ENCODE assay signal across 14 mouse cellular contexts in the genomic region with DNA sequence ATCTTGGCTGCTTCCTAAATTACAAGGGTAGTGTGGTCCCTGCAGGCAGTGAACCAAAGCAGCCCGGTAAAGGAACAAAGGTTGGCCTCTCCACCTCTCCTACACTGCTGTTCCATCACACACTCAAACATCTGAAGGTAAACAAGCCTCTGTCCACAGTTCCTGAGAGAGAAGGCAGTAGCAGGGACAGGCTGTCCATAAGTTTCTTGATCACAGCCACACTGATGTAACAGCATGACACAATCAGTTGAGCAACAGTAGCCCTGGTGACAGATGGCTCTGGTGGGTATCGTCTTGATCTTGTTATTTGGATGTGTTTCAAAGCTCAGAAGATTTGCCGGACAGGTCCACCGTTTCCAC. TPM values are rescaled to one million over a fixed set of nuclear protein-coding genes. Genes with fewer than 3 reads are reported as not detected.
DNase-seq lines count a peak whose midpoint lies in the region; ATAC-seq and TF ChIP-seq lines count a peak whose summit lies in the region.
"Had no signal": no experiment of that assay in that cellular context is flagged by ENCODE, and none has a peak within 500 bp of the region (broad histone marks: within the 10 kb centered on the region; RNA-seq: fewer than 3 reads in every experiment).

No protein-coding gene starts in this region.

- intact Hi-C loops in left cerebral cortex, postnatal 4 days (cut with DNase I) = no loop called here
- intact Hi-C loops in left cerebral cortex, adult 2 months (cut with DNase I) = no loop called here

- no peak for TF ChIP-seq CTCF in left cerebral cortex, adult 2 months (IDR thresholded peaks at IDR 0.05)

- H3K27ac ChIP-seq in left cerebral cortex, adult 2 months = no peak overlapping the region
- H3K27ac ChIP-seq: limb, embryonic 12.5 days had no signal

- H3K4me3 ChIP-seq in left cerebral cortex, adult 2 months = no peak overlapping the region
- H3K4me3 ChIP-seq: erythroblast, embryonic 14.5 days; limb, embryonic 12.5 days had no signal

- ATAC-seq in megakaryocyte progenitor cell, adult 5-6 weeks (replicated peaks; ENCODE audit: poor library complexity) = peak; percentile 75

- DNase-seq in adrenal gland, adult (ENCODE audit: inconsistent age in 2 of 2, low spot score in 1 of 2) = peak; percentile 36 to 53
- DNase-seq in adrenal gland, postnatal 4 days (ENCODE audit: low spot score in 2 of 2) = no peak
- DNase-seq in left cerebral cortex, postnatal 4 days = peak; percentile 21
- DNase-seq in left cerebral cortex, adult 2 months (ENCODE audit: extremely low spot score in 1 of 2, low spot score in 2 of 2) = no peak
- peak; percentile 53 to 82 for DNase-seq in kidney, postnatal 25 days
- no peak for DNase-seq in frontal cortex, adult 2 months (ENCODE audit: extremely low spot score in 1 of 2, low spot score in 1 of 2)
- no peak for DNase-seq in layer of hippocampus, adult 9-10 months (ENCODE audit: low spot score)
- DNase-seq: retina, postnatal 1 day; thymus, adult 2 months had no signal

RNA-seq across cellular contexts. Expression of gene Wdr66, which starts 28.9 kb away (rescaled TPM):
- total RNA-seq in adrenal gland, postnatal 4 days (2021) = 1 to 10 TPM in 1 of 2 experiments, under 1 TPM in 1; 0.68 to 1.0 TPM
- total RNA-seq in left cerebral cortex, postnatal 4 days (2021) = 1 to 10 TPM; 5.6 to 6.1 TPM
- total RNA-seq in left cerebral cortex, adult 2 months (2021) = 1 to 10 TPM; 6.0 to 6.2 TPM
- 0.07 TPM in 1 of 2 replicates, not detected in the other for total RNA-seq in megakaryocyte progenitor cell, adult 5-6 weeks (2015)
- total RNA-seq in megakaryocyte progenitor cell, adult 5-6 weeks (2017) = not detected in 2 replicates
- polyA plus RNA-seq in frontal cortex, adult 2 months (2012; rRNA removed) = 5.4 and 6.1 TPM in 2 replicates

RNA-seq across cellular contexts. Expression of gene Hpd, which starts 40.5 kb away (rescaled TPM):
- total RNA-seq in adrenal gland, postnatal 4 days (2021) = 10 to 100 TPM in 1 of 2 experiments, 1 to 10 TPM in 1; 2.2 to 48.2 TPM
- total RNA-seq in left cerebral cortex, postnatal 4 days (2021) = not detected
- total RNA-seq in left cerebral cortex, adult 2 months (2021) = not detected
- total RNA-seq in megakaryocyte progenitor cell, adult 5-6 weeks (2015) = not detected in 2 replicates
- not detected in 2 replicates for total RNA-seq in megakaryocyte progenitor cell, adult 5-6 weeks (2017)
- polyA plus RNA-seq in frontal cortex, adult 2 months (2012; rRNA removed) = not detected in 2 replicates
- total RNA-seq: layer of hippocampus, postnatal 25 days had no signal
- polyA plus RNA-seq: erythroblast, embryonic 14.5 days; heart, postnatal 0 days; limb, embryonic 12.5 days had no signal

RNA-seq across cellular contexts. Expression of gene Psmd9, which starts 53.8 kb away (rescaled TPM):
- total RNA-seq in adrenal gland, postnatal 4 days (2021) = 10 to 100 TPM; 36.0 to 36.5 TPM
- total RNA-seq in left cerebral cortex, postnatal 4 days (2021) = 10 to 100 TPM; 34.9 to 39.3 TPM
- 10 to 100 TPM; 23.4 to 24.9 TPM for total RNA-seq in left cerebral cortex, adult 2 months (2021)
- 22.3 and 23.9 TPM in 2 replicates for total RNA-seq in megakaryocyte progenitor cell, adult 5-6 weeks (2015)
- 15.2 and 19.4 TPM in 2 replicates for total RNA-seq in megakaryocyte progenitor cell, adult 5-6 weeks (2017)
- 26.3 and 30.2 TPM in 2 replicates for polyA plus RNA-seq in frontal cortex, adult 2 months (2012; rRNA removed)

Comparison
In these comparisons a context has a peak if more than half of its experiments do, and no peak if none do; other contexts are left out.
1. DNase-seq: peak in adrenal gland, adult (2 of 2), left cerebral cortex, postnatal 4 days (single experiment) and kidney, postnatal 25 days (2 of 2); none in adrenal gland, postnatal 4 days (0 of 2), left cerebral cortex, adult 2 months (0 of 2), frontal cortex, adult 2 months (0 of 2) and layer of hippocampus, adult 9-10 months (single experiment).